21 mouse cellular contexts compared by ENCODE assay signal in genomic region chr2:13438275-13438845, GRCm38 (mm10). TPM values are rescaled to one million over a fixed set of nuclear protein-coding genes. Genes with fewer than 3 reads are reported as not detected.
DNase-seq lines count a peak whose midpoint lies in the region; ATAC-seq and TF ChIP-seq lines count a peak whose summit lies in the region.
"Had no signal": no experiment of that assay in that cellular context is flagged by ENCODE, and none has a peak within 500 bp of the region (broad histone marks: within the 10 kb centered on the region; RNA-seq: fewer than 3 reads in every experiment).

No protein-coding gene starts in this region.

- H3K9ac ChIP-seq in heart, embryonic 11.5 days (ENCODE audit: low read depth, low read length): no peak overlapping the region
- no peak overlapping the region for H3K9ac ChIP-seq in forebrain, postnatal 0 days
- H3K9ac ChIP-seq: embryonic facial prominence, embryonic 12.5 days; kidney, embryonic 15.5 days; limb, embryonic 12.5 days had no signal

- ATAC-seq in heart, embryonic 11.5 days (replicated peaks; ENCODE audit: insufficient number of reproducible peaks, low FRiP score, low TSS enrichment): no peak
- ATAC-seq in forebrain, postnatal 0 days: no peak
- ATAC-seq: forebrain, embryonic 16.5 days; hindbrain, postnatal 0 days; intestine, postnatal 0 days; Patski had no signal

- TF ChIP-seq POLR2A in embryonic fibroblast, embryonic 13.5 days (IDR thresholded peaks at IDR 0.05; ENCODE audit: low read depth, low read length): no peak

- no peak for TF ChIP-seq CTCF in embryonic fibroblast, embryonic 13.5 days (IDR thresholded peaks at IDR 0.05; ENCODE audit: borderline replicate concordance, insufficient read depth, low read length)
- TF ChIP-seq CTCF in forebrain, postnatal 0 days (IDR thresholded peaks at IDR 0.05; ENCODE audit: low read depth): no peak

- no peak overlapping the region for H3K4me3 ChIP-seq in embryonic fibroblast, embryonic 13.5 days (ENCODE audit: insufficient read depth, low read length)
- no peak overlapping the region for H3K4me3 ChIP-seq in heart, embryonic 11.5 days (ENCODE audit: low read depth, low read length)
- no peak overlapping the region for H3K4me3 ChIP-seq in forebrain, postnatal 0 days (ENCODE audit: low read depth, low read length)
- H3K4me3 ChIP-seq: embryonic facial prominence, embryonic 12.5 days; kidney, embryonic 15.5 days; limb, embryonic 12.5 days; midbrain, embryonic 10.5 days had no signal

- no peaks in the 10 kb centered on the region for H3K27me3 ChIP-seq in heart, embryonic 11.5 days (ENCODE audit: control insufficient read depth, insufficient read depth, low read length)
- no peaks in the 10 kb centered on the region for H3K27me3 ChIP-seq in forebrain, postnatal 0 days (ENCODE audit: insufficient read depth, low read length)
- H3K27me3 ChIP-seq: embryonic facial prominence, embryonic 12.5 days; kidney, embryonic 15.5 days; limb, embryonic 12.5 days; Patski had no signal

- peak; percentile 75 for DNase-seq in heart, adult 8-10 months (ENCODE audit: low spot score)
- DNase-seq in heart, postnatal 14 days: no peak
- peak; percentile 35 to 44 for DNase-seq in heart, postnatal 10 days
- no peak for DNase-seq in right cerebral cortex, postnatal 10 days (ENCODE audit: low spot score in 2 of 2)
- DNase-seq in forebrain, postnatal 0 days: no peak
- DNase-seq: adrenal gland, adult 8-10 months; cerebellum, adult 9-10 months; right cerebral cortex, postnatal 25 days had no signal

- H3K9me3 ChIP-seq in heart, embryonic 11.5 days (replicated peaks; ENCODE audit: control insufficient read depth, low read length): no peaks in the 10 kb centered on the region
- H3K9me3 ChIP-seq in forebrain, postnatal 0 days (ENCODE audit: low read length): no peaks in the 10 kb centered on the region
- H3K9me3 ChIP-seq: embryonic facial prominence, embryonic 12.5 days; kidney, embryonic 15.5 days; limb, embryonic 12.5 days; midbrain, embryonic 10.5 days had no signal

- peak overlapping the region; percentile 89 for H3K27ac ChIP-seq in embryonic fibroblast, embryonic 13.5 days (ENCODE audit: insufficient read depth, low read length)
- 0 out of 2 replicates have a peak overlapping the region, but pooled peaks have one; percentile 17 for H3K27ac ChIP-seq in heart, embryonic 11.5 days (ENCODE audit: low read depth, low read length)
- H3K27ac ChIP-seq in forebrain, postnatal 0 days (ENCODE audit: low read depth, low read length): no peak overlapping the region
- H3K27ac ChIP-seq: embryonic facial prominence, embryonic 12.5 days; hindbrain, postnatal 0 days; kidney, embryonic 15.5 days; limb, embryonic 12.5 days; macrophage; midbrain, embryonic 10.5 days; stomach, postnatal 0 days had no signal

- no peak overlapping the region for H3K4me2 ChIP-seq in heart, embryonic 11.5 days
- no peak overlapping the region for H3K4me2 ChIP-seq in forebrain, postnatal 0 days (ENCODE audit: low read depth)
- H3K4me2 ChIP-seq: embryonic facial prominence, embryonic 12.5 days; kidney, embryonic 15.5 days; limb, embryonic 12.5 days had no signal

- peaks cover 8% of the 10 kb centered on the region for H3K4me1 ChIP-seq in embryonic fibroblast, embryonic 13.5 days (ENCODE audit: control insufficient read depth, insufficient read depth, low read length)
- H3K4me1 ChIP-seq in heart, embryonic 11.5 days (ENCODE audit: control insufficient read depth, insufficient read depth, low read length): no peaks in the 10 kb centered on the region
- no peaks in the 10 kb centered on the region for H3K4me1 ChIP-seq in forebrain, postnatal 0 days (ENCODE audit: insufficient read depth)
- H3K4me1 ChIP-seq: embryonic facial prominence, embryonic 12.5 days; limb, embryonic 12.5 days; midbrain, embryonic 10.5 days had no signal

- 61% methylated on average over 3 of the region's 3 CpGs for WGBS in heart, embryonic 11.5 days (ENCODE audit: insufficient replicate concordance)
- WGBS in forebrain, postnatal 0 days: 90% methylated on average over 3 of the region's 3 CpGs

- no peaks in the 10 kb centered on the region for H3K36me3 ChIP-seq in heart, embryonic 11.5 days (ENCODE audit: control insufficient read depth, insufficient read depth, low read length)
- H3K36me3 ChIP-seq in forebrain, postnatal 0 days (ENCODE audit: insufficient read depth): no peaks in the 10 kb centered on the region
- H3K36me3 ChIP-seq: embryonic facial prominence, embryonic 12.5 days; kidney, embryonic 15.5 days; limb, embryonic 12.5 days; midbrain, embryonic 10.5 days had no signal

- intact Hi-C loops in heart, postnatal 14 days (cut with DNase I): no loop called here
- intact Hi-C loops in heart, postnatal 10 days (cut with DNase I): no loop called here

RNA-seq across cellular contexts. Expression of gene Cubn, which starts 53.3 kb away (rescaled TPM):
- 1 to 10 TPM in 2 of 4 experiments, under 1 TPM in 2; 0.95 to 1.4 (median 1.1) TPM for total RNA-seq in heart, adult 8-10 months (2022)
- 1 to 10 TPM; 1.2 TPM for total RNA-seq in heart, postnatal 14 days (2021)
- polyA plus RNA-seq in embryonic fibroblast, embryonic 13.5 days (2011; ENCODE audit: insufficient read length, low read depth, missing spikeins): 0.81 and 1.2 TPM in 2 replicates
- polyA plus RNA-seq in heart, embryonic 11.5 days (2014; fragmentation: Nextera tagmentation; extraction: Ambion mirVana): 0.29 and 0.44 TPM in 2 replicates
- 1 to 10 TPM; 1.6 to 1.7 TPM for total RNA-seq in heart, postnatal 10 days (2021)
- 0.62 and 1.1 TPM in 2 replicates for total RNA-seq in forebrain, postnatal 0 days (2014; rRNA removed)
- 0.14 and 0.25 TPM in 2 replicates for polyA plus RNA-seq in forebrain, postnatal 0 days (2015; fragmentation: Nextera tagmentation; extraction: Ambion mirVana)
- total RNA-seq: hematopoietic stem cell, adult 5-6 weeks had no signal
- polyA plus RNA-seq: macrophage had no signal

Comparison
In these comparisons a context has a peak if more than half of its experiments do, and no peak if none do; other contexts are left out.
1. DNase-seq: peak in heart, adult 8-10 months (single experiment) and heart, postnatal 10 days (2 of 2); none in heart, postnatal 14 days (0 of 2), right cerebral cortex, postnatal 10 days (0 of 2) and forebrain, postnatal 0 days (single experiment).